Mouse (Mus musculus): ENCODE measurements at regions not wholly inside any gene's neighbourhood (a gene's known extent, or its start where the extent isn't known, plus 50 kb on each side); places are given as distances from the start of the nearest gene placed in this dataset.

DNA sequence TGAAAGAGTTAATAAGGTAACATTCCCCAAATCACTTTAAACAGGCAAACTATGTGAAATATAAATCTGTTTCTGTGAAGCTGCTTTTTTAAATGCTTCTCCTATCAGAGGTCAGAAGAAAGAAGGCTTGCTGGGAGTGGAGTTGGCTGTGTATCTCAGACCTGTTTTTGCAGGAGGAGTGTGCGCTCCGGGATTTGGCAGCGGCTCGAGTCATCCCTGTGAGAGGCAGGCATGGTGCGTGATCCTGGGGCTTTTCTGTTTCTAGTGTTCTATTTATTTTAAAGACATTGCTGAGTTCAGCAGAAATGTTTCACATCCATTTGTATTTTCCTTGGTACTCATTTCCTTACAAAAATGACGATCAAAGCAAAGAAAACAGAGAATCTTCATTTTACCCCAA lies 91.0 kb upstream of the Gjb6 start:
- peak; percentile 20 for DNase-seq (ENCODE audit: low read depth, low spot score)

DNA sequence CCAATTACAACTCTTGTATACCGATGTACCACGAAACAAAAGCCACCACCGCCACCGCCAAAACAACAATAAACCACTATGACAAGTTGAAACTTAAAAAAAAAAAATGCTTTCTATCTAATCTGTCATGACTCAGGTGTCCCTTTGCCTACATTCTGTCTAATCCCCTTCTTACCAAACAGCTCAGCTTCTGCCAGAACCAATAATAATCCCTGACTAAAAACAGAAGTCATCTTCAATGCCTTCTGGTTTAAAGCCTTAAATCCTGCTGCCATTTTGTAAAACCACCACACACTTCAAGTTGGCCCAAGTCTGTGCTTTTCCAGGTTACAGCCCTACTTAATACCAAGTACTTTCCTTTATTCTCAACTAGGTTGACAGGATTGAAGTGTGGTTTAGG lies 86.9 kb upstream of the Gjb6 start:
- no peak for DNase-seq (ENCODE audit: low read depth, low spot score)

DNA sequence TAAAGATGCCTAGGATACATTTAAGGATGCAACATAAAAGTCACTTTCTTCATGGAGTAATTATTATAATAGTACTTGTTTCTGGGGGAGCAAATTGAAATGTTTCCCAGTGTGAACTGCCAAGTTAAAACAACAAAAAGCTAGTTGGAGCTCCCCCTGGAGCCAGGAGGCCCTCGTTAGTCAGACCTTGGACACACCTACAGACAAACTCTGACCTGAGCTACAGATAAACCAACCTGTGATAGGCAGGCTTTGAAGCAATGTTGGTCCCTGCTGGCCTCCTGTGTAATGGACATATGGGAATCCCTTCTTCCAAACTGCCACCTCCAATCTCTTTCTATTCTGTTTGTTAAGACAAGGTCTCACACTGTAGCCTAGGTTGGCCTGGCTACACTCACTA lies 86.2 kb upstream of the Gjb6 start:
- DNase-seq (ENCODE audit: low read depth, low spot score): no peak

DNA sequence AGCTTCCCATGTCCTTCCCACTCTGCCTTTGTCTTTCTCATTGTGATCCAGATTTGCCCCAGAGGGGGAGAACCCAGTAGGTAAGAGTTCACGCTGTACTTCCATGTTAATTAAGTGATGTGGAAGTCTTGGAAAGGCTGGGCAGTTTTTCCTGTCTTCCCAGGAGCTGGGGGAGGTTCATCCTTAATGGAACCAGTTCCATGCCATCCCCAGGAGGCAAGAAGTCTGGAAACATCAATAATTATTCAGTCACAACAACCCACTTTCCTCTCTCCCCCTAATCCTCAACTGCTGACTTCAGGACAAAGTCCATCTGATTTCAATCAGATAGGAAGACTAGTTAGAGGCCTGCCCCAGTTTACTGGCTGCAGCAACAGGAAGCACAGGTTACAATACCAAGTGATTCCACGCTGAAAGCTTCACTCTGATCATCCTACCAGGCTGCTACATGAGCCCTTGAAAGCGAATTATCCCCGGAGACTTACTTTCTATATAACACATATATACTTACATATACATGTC lies 85.7 kb upstream of the Gjb6 start:
- no peak for DNase-seq (ENCODE audit: low read depth, low spot score)

DNA sequence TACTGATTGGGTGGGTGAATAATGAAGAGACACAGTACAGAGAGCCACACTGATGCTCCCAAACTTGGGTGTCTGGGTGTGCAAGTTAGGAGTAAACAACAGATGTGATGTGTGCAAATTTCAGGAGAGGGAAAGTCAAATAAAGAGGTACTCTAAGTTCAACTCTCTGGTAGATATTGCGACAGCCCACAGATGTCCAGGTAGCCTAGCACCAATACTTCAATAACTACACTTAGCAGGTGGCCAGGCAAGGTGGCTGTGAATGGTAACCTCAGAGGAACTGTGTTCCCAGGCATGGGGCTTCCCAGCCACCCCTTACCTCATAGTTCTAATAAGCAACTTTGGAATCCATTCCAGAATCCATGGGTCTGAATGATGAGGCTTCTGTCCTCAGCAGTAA lies 54.4 kb upstream of the Gjb6 start:
- DNase-seq (ENCODE audit: low read depth, low spot score): no peak

Data from brain, adult 2 months (tissue).